Mouse (Mus musculus) frontal cortex, postnatal 36 days (tissue): ENCODE results near the gene Hist1h4j.

Experiments
- DNase-seq, 2 experiments: peaks; one replicate each; pipeline ENCODE4 v3.0.0; 2022; ENCODE audit warnings: low spot score in 2 of 2

Gene Hist1h4j

GRCm38 (mm10) chr13:21722993-21723836, 11.6 kb upstream of the Hist1h4j start:
- no peak for DNase-seq

- no peak for DNase-seq
Observed at GRCm38 (mm10) chr13:21727948-21728572, 6.8 kb upstream of the Hist1h4j start.

GRCm38 (mm10) chr13:21729544-21729943, 5.3 kb upstream of the Hist1h4j start:
- DNase-seq = no peak

GRCm38 (mm10) chr13:21733466-21733865, 1.4 kb upstream of the Hist1h4j start:
- DNase-seq = no peak

GRCm38 (mm10) chr13:21734010-21734905, 606 bp upstream of the Hist1h4j start:
- peak; percentile 57 to 84 for DNase-seq

GRCm38 (mm10) chr13:21745006-21745405, 10.1 kb downstream of the Hist1h4j start:
- DNase-seq = no peak

- no peak for DNase-seq
Observed at GRCm38 (mm10) chr13:21749387-21750158, 14.7 kb downstream of the Hist1h4j start.

GRCm38 (mm10) chr13:21750159-21751017, 15.5 kb downstream of the Hist1h4j start, which contains the start of gene Hist1h4k:
Gene Hist1h4k (minus strand): TSS chr13:21750505.
- peak; percentile 91 to 95 for DNase-seq

GRCm38 (mm10) chr13:21751417-21751816, 16.6 kb downstream of the Hist1h4j start:
- DNase-seq = no peak

- DNase-seq = no peak
Observed at GRCm38 (mm10) chr13:21751827-21752226, 17.0 kb downstream of the Hist1h4j start.

GRCm38 (mm10) chr13:21752356-21752755, 17.5 kb downstream of the Hist1h4j start:
- no peak for DNase-seq

- no peak for DNase-seq
Observed at GRCm38 (mm10) chr13:21753051-21753523, 18.2 kb downstream of the Hist1h4j start.

GRCm38 (mm10) chr13:21753524-21754285, 18.8 kb downstream of the Hist1h4j start, which contains the start of the genes Hist1h2ak and Hist1h2bn:
Gene Hist1h2ak (minus strand): TSS chr13:21753827.
Gene Hist1h2bn (plus strand): TSS chr13:21754123.
- DNase-seq = peak; percentile 70 to 89

- DNase-seq = peak; percentile 12 to 33
Observed at GRCm38 (mm10) chr13:21754294-21755001, 19.6 kb downstream of the Hist1h4j start.

GRCm38 (mm10) chr13:21755707-21756106, 20.8 kb downstream of the Hist1h4j start:
- DNase-seq = no peak

GRCm38 (mm10) chr13:21778814-21779766, 44.2 kb downstream of the Hist1h4j start:
- peak; percentile 48 to 82 for DNase-seq
